Comparison of ENCODE assay signal across 10 mouse cellular contexts in genomic region chr8:104095595-104095994, GRCm38 (mm10). TPM values are rescaled to one million over a fixed set of nuclear protein-coding genes. Genes with fewer than 3 reads are reported as not detected.
A peak's percentile ranks its signal among the peaks of the same experiment; 100 is the strongest.
DNase-seq lines count a peak whose midpoint lies in the region; ATAC-seq and TF ChIP-seq lines count a peak whose summit lies in the region.
"Had no signal": no experiment of that assay in that cellular context is flagged by ENCODE, and none has a peak within 500 bp of the region (broad histone marks: within the 10 kb centered on the region; RNA-seq: fewer than 3 reads in every experiment).

No protein-coding gene starts in this region.

- no peak for ATAC-seq in megakaryocyte, adult 5-6 weeks (ENCODE audit: poor library complexity, severe bottlenecking)

- no peaks in the 10 kb centered on the region for H3K36me3 ChIP-seq in limb, embryonic 10.5 days

- no peak for TF ChIP-seq CTCF in gastrocnemius, adult 2 months (IDR thresholded peaks at IDR 0.05)

- 82% methylated on average over 9 of the region's 9 CpGs for WGBS in limb, embryonic 10.5 days

- peaks cover 25% of the 10 kb centered on the region for H3K4me1 ChIP-seq in limb, embryonic 10.5 days

- DNase-seq in gastrocnemius, adult 2 months, result peak; percentile 44
- no peak for DNase-seq in gastrocnemius, postnatal 4 days (ENCODE audit: low spot score in 2 of 2)
- peak; percentile 60 for DNase-seq in heart, postnatal 4 days
- DNase-seq in limb, embryonic 10.5 days (ENCODE audit: low spot score), result no peak
- peak; percentile 30 for DNase-seq in mesoderm, embryonic 11.5 days (ENCODE audit: low read depth, low spot score)
- DNase-seq in right cerebral cortex, adult 2 months (ENCODE audit: low spot score in 2 of 2), result no peak
- DNase-seq in ovary, postnatal 14 days (ENCODE audit: low spot score), result no peak
- DNase-seq: B cell, adult 2 months; left cerebral cortex, postnatal 4 days had no signal

- H3K9me3 ChIP-seq in limb, embryonic 10.5 days (replicated peaks), result no peaks in the 10 kb centered on the region

- intact Hi-C loops in gastrocnemius, adult 2 months (cut with DNase I), result no loop called here

- no peaks in the 10 kb centered on the region for H3K27me3 ChIP-seq in limb, embryonic 10.5 days (ENCODE audit: low read depth, poor library complexity, severe bottlenecking)

- H3K4me3 ChIP-seq in gastrocnemius, adult 2 months, result peak overlapping the region; percentile 30; the same call in 1 of the 2 replicates
- no peak overlapping the region for H3K4me3 ChIP-seq in limb, embryonic 10.5 days

- H3K27ac ChIP-seq in gastrocnemius, adult 2 months, result peak overlapping the region; percentile 83
- H3K27ac ChIP-seq in limb, embryonic 10.5 days, result peak overlapping the region; percentile 67; the same call in 1 of the 2 replicates

RNA-seq across cellular contexts. Expression of gene Cdh5, which starts 5.8 kb away (rescaled TPM):
- 10 to 100 TPM; 36.4 to 46.9 TPM for total RNA-seq in gastrocnemius, adult 2 months (2021)
- total RNA-seq in gastrocnemius, postnatal 4 days (2021), result 100 to 1,000 TPM; 163 to 174 TPM
- 100 to 1,000 TPM; 260 to 270 TPM for total RNA-seq in heart, postnatal 4 days (2021)
- 17.5 and 19.8 TPM in 2 replicates for polyA plus RNA-seq in limb, embryonic 10.5 days (2016; fragmentation: Nextera tagmentation; extraction: Ambion mirVana)
- total RNA-seq in megakaryocyte, adult 5-6 weeks (2015), result 0.52 and 1.1 TPM in 2 replicates
- total RNA-seq in megakaryocyte, adult 5-6 weeks (2017), result 0.37 and 0.57 TPM in 2 replicates

Comparison
In these comparisons a context has a peak if more than half of its experiments do, and no peak if none do; other contexts are left out.
1. DNase-seq: peak in gastrocnemius, adult 2 months (single experiment), heart, postnatal 4 days (single experiment) and mesoderm, embryonic 11.5 days (single experiment); none in gastrocnemius, postnatal 4 days (0 of 2), limb, embryonic 10.5 days (single experiment), right cerebral cortex, adult 2 months (0 of 2) and ovary, postnatal 14 days (single experiment).
2. RNA of gene Cdh5, which starts 5.8 kb away (total RNA-seq): 260 to 270 TPM in heart, postnatal 4 days, 163 to 174 TPM in gastrocnemius, postnatal 4 days and 36.4 to 46.9 TPM in gastrocnemius, adult 2 months; 0.37 to 1.1 TPM in megakaryocyte, adult 5-6 weeks; every median in the first group is over 10 times any median in the second.